Mouse (Mus musculus): Measurements from ENCODE around the gene Nup205. TPM values are rescaled to one million over a fixed set of nuclear protein-coding genes. Genes with fewer than 3 reads are reported as not detected.
A peak's percentile ranks its signal among the peaks of the same experiment; 100 is the strongest.
"Not testable (repeated sequence)": the region's sequence is repeated elsewhere in the genome, so short reads cannot be mapped to it uniquely, and the experiment has no call there.

Nup205 gene
- 41.8 and 44.8 TPM in 2 replicates for polyA plus RNA-seq (2016; fragmentation: Nextera tagmentation; extraction: Ambion mirVana)

- Histone ChIP-seq H3K27ac (peak within 1 kb of the TSS; percentile 100), H3K4me1 (peaks cover 12% of the 10 kb centered on the region; the same call in 1 of the 2 replicates), H3K36me3 (no peaks in the 10 kb centered on the region), H3K27me3 (ENCODE audit: insufficient read depth, poor library complexity, severe bottlenecking) (no peaks in the 10 kb centered on the region), H3K4me3 (peak within 1 kb of the TSS; percentile 97), H3K9me3 (no peaks in the 10 kb centered on the region)
- DNase-seq (ENCODE audit: low spot score) = peak; percentile 94
- 3% methylated on average over 34 of the region's 34 CpGs for WGBS
Observed at GRCm38 (mm10) chr6:35176979-35177649, at the start of gene Nup205. Gene Nup205, plus strand, starts transcription at chr6:35177421.

GRCm38 (mm10) chr6:35132806-35133205 lies 44.4 kb upstream of the Nup205 start:
- no peak for DNase-seq (ENCODE audit: low spot score)
- Histone ChIP-seq H3K27ac (peak overlapping the region; percentile 90), H3K36me3 (no peaks in the 10 kb centered on the region), H3K9me3 (no peaks in the 10 kb centered on the region), H3K4me1 (peaks cover 7% of the 10 kb centered on the region; the same call in 1 of the 2 replicates), H3K27me3 (ENCODE audit: insufficient read depth, poor library complexity, severe bottlenecking) (no peaks in the 10 kb centered on the region), H3K4me3 (peak overlapping the region; percentile 75)
- 1% methylated on average over 11 of the region's 11 CpGs for WGBS

- no peaks in the 10 kb centered on the region for H3K27me3 ChIP-seq (ENCODE audit: insufficient read depth, poor library complexity, severe bottlenecking)
- peaks cover 7% of the 10 kb centered on the region; the same call in 1 of the 2 replicates for H3K4me1 ChIP-seq
- no peaks in the 10 kb centered on the region for H3K36me3 ChIP-seq
- peak overlapping the region; percentile 90 for H3K27ac ChIP-seq
- H3K4me3 ChIP-seq = peak overlapping the region; percentile 75
- H3K9me3 ChIP-seq = no peaks in the 10 kb centered on the region
- no peak for DNase-seq (ENCODE audit: low spot score)
- under 1% methylated on average over 22 of the region's 25 CpGs for WGBS
Observed at GRCm38 (mm10) chr6:35133246-35133578, 44.0 kb upstream of the Nup205 start.

GRCm38 (mm10) chr6:35133579-35134488 lies 43.4 kb upstream of the Nup205 start, which contains the start of gene Cnot4:
Gene Cnot4, minus strand, starts transcription at chr6:35133724.
- Histone ChIP-seq H3K4me1 (peaks cover 7% of the 10 kb centered on the region; the same call in 1 of the 2 replicates), H3K4me3 (peak within 1 kb of the TSS; percentile 75), H3K9me3 (no peaks in the 10 kb centered on the region), H3K27me3 (ENCODE audit: insufficient read depth, poor library complexity, severe bottlenecking) (no peaks in the 10 kb centered on the region), H3K27ac (peak within 1 kb of the TSS; percentile 90), H3K36me3 (no peaks in the 10 kb centered on the region)
- peak; percentile 100 for DNase-seq (ENCODE audit: low spot score)
- WGBS = 1% methylated on average over 55 of the region's 55 CpGs

GRCm38 (mm10) chr6:35134844-35135243 lies 42.4 kb upstream of the Nup205 start:
- 48% methylated on average over 2 of the region's 2 CpGs for WGBS

GRCm38 (mm10) chr6:35140351-35140750 lies 36.9 kb upstream of the Nup205 start:
- DNase-seq (ENCODE audit: low spot score) = no peak
- H3K27ac ChIP-seq = no peak overlapping the region
- no peaks in the 10 kb centered on the region for H3K36me3 ChIP-seq
- H3K4me3 ChIP-seq = no peak overlapping the region
- H3K27me3 ChIP-seq (ENCODE audit: insufficient read depth, poor library complexity, severe bottlenecking) = no peaks in the 10 kb centered on the region
- WGBS = 86% methylated on average over 1 of the region's 1 CpGs
- H3K9me3 ChIP-seq = 0 out of 2 replicates have a peak, but pooled peaks cover 2% of the 10 kb centered on the region
- no peaks in the 10 kb centered on the region for H3K4me1 ChIP-seq

More at GRCm38 (mm10) chr6:35134844-35135243, 42.4 kb upstream of the Nup205 start:
- no peaks in the 10 kb centered on the region for H3K9me3 ChIP-seq
- no peak overlapping the region for H3K27ac ChIP-seq
- DNase-seq (ENCODE audit: low spot score) = no peak
- H3K36me3 ChIP-seq = no peaks in the 10 kb centered on the region
- H3K27me3 ChIP-seq (ENCODE audit: insufficient read depth, poor library complexity, severe bottlenecking) = no peaks in the 10 kb centered on the region
- peaks cover 7% of the 10 kb centered on the region; the same call in 1 of the 2 replicates for H3K4me1 ChIP-seq
- H3K4me3 ChIP-seq = peak overlapping the region; percentile 75

GRCm38 (mm10) chr6:35145569-35145968 lies 31.7 kb upstream of the Nup205 start:
- WGBS = 81% methylated on average over 2 of the region's 2 CpGs
- no peaks in the 10 kb centered on the region for H3K4me1 ChIP-seq
- H3K36me3 ChIP-seq = no peaks in the 10 kb centered on the region
- H3K9me3 ChIP-seq = peaks cover 2% of the 10 kb centered on the region; the same call in 1 of the 2 replicates
- DNase-seq (ENCODE audit: low spot score) = no peak
- no peaks in the 10 kb centered on the region for H3K27me3 ChIP-seq (ENCODE audit: insufficient read depth, poor library complexity, severe bottlenecking)
- H3K27ac ChIP-seq = no peak overlapping the region
- H3K4me3 ChIP-seq = no peak overlapping the region

- DNase-seq (ENCODE audit: low spot score) = no peak
- Histone ChIP-seq H3K4me3 (no peak overlapping the region), H3K4me1 (no peaks in the 10 kb centered on the region), H3K9me3 (peaks cover 2% of the 10 kb centered on the region; the same call in 1 of the 2 replicates), H3K36me3 (no peaks in the 10 kb centered on the region), H3K27me3 (ENCODE audit: insufficient read depth, poor library complexity, severe bottlenecking) (no peaks in the 10 kb centered on the region), H3K27ac (no peak overlapping the region)
- WGBS = 57% methylated on average over 3 of the region's 3 CpGs
Observed at GRCm38 (mm10) chr6:35147726-35148422, 29.3 kb upstream of the Nup205 start.

- no peaks in the 10 kb centered on the region for H3K27me3 ChIP-seq (ENCODE audit: insufficient read depth, poor library complexity, severe bottlenecking)
- no peak overlapping the region for H3K27ac ChIP-seq
- H3K4me3 ChIP-seq = no peak overlapping the region
- no peaks in the 10 kb centered on the region for H3K36me3 ChIP-seq
- DNase-seq (ENCODE audit: low spot score) = no peak
- no peaks in the 10 kb centered on the region for H3K4me1 ChIP-seq
- H3K9me3 ChIP-seq = no peaks in the 10 kb centered on the region
Observed at GRCm38 (mm10) chr6:35154540-35154939, 22.7 kb upstream of the Nup205 start.

- H3K9me3 ChIP-seq = no peaks in the 10 kb centered on the region
- H3K4me1 ChIP-seq = 0 out of 2 replicates have a peak, but pooled peaks cover 5% of the 10 kb centered on the region
- no peak for DNase-seq (ENCODE audit: low spot score)
- H3K27me3 ChIP-seq (ENCODE audit: insufficient read depth, poor library complexity, severe bottlenecking) = no peaks in the 10 kb centered on the region
- WGBS = 58% methylated on average over 4 of the region's 4 CpGs
- H3K36me3 ChIP-seq = no peaks in the 10 kb centered on the region
- H3K27ac ChIP-seq = no peak overlapping the region
- no peak overlapping the region for H3K4me3 ChIP-seq
Observed at GRCm38 (mm10) chr6:35169250-35169649, 8.0 kb upstream of the Nup205 start.

GRCm38 (mm10) chr6:35172028-35172427 lies 5.2 kb upstream of the Nup205 start:
- not testable (repeated sequence) for H3K27ac ChIP-seq; H3K9me3 ChIP-seq; H3K4me3 ChIP-seq; H3K4me1 ChIP-seq; H3K36me3 ChIP-seq; H3K27me3 ChIP-seq (ENCODE audit: insufficient read depth, poor library complexity, severe bottlenecking)
- peak; percentile 30 for DNase-seq (ENCODE audit: low spot score)
- 60% methylated on average over 3 of the region's 3 CpGs for WGBS

GRCm38 (mm10) chr6:35173181-35173580 lies 4.0 kb upstream of the Nup205 start:
- no peaks in the 10 kb centered on the region for H3K36me3 ChIP-seq
- 82% methylated on average over 4 of the region's 4 CpGs for WGBS
- DNase-seq (ENCODE audit: low spot score) = peak; percentile 51
- H3K4me1 ChIP-seq = peaks cover 9% of the 10 kb centered on the region; the same call in 1 of the 2 replicates
- no peak overlapping the region for H3K27ac ChIP-seq
- no peaks in the 10 kb centered on the region for H3K27me3 ChIP-seq (ENCODE audit: insufficient read depth, poor library complexity, severe bottlenecking)
- H3K4me3 ChIP-seq = no peak overlapping the region
- no peaks in the 10 kb centered on the region for H3K9me3 ChIP-seq

All from heart, embryonic 10.5 days (tissue).